In the genomic region with DNA sequence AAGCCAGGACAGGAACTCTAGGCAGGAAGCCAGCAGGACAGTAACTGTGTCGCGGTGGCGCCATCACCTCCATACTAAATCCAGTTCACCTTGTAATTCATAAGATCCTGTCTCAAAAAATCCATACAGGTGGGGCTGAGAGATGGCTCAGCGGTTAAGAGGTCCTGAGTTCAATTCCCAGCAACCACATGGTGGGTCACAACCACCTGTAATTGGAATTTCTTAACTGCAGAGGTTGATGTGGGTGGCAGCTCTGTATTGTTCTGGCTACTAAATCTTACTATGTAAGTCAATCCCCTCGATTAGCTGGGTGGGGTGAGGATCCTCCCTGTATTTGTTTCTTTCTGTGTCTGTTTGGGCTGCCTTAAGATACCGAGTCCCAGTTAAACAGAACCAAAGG, we compare ENCODE assay signal across 20 mouse cellular contexts.
"Had no signal": no experiment of that assay in that cellular context is flagged by ENCODE, and none has a peak within 500 bp of the region (broad histone marks: within the 10 kb centered on the region; RNA-seq: fewer than 3 reads in every experiment).

No protein-coding gene starts in this region.

- H3K36me3 ChIP-seq: lung, embryonic 15.5 days; midbrain, embryonic 10.5 days; midbrain, embryonic 12.5 days; neural tube, embryonic 13.5 days; neural tube, embryonic 15.5 days had no signal

- H3K27me3 ChIP-seq: lung, embryonic 15.5 days; midbrain, embryonic 12.5 days; neural tube, embryonic 13.5 days; neural tube, embryonic 15.5 days had no signal

- H3K27ac ChIP-seq: lung, embryonic 15.5 days; midbrain, embryonic 10.5 days; midbrain, embryonic 12.5 days; neural tube, embryonic 13.5 days; neural tube, embryonic 15.5 days had no signal

- H3K4me1 ChIP-seq: lung, embryonic 15.5 days; midbrain, embryonic 12.5 days; neural tube, embryonic 15.5 days had no signal

- DNase-seq: lung, adult 2 months; lung, postnatal 14 days; lung, postnatal 4 days; midbrain, embryonic 14.5 days; retina, postnatal 1 day; right cerebral cortex, adult 18-20 months; right cerebral cortex, postnatal 25 days; right cerebral cortex, postnatal 4 days; spleen, adult 18-20 months; thymus, adult 18-20 months; thymus, postnatal 14 days; thymus, postnatal 36 days had no signal

- H3K9ac ChIP-seq: lung, embryonic 15.5 days; midbrain, embryonic 12.5 days; neural tube, embryonic 13.5 days; neural tube, embryonic 15.5 days had no signal

- H3K4me2 ChIP-seq: lung, embryonic 15.5 days; midbrain, embryonic 12.5 days; neural tube, embryonic 13.5 days; neural tube, embryonic 15.5 days had no signal

- ATAC-seq: lung, postnatal 0 days; midbrain, embryonic 16.5 days had no signal

- H3K9me3 ChIP-seq: lung, embryonic 15.5 days; midbrain, embryonic 10.5 days; midbrain, embryonic 12.5 days; neural tube, embryonic 13.5 days; neural tube, embryonic 15.5 days had no signal

- H3K4me3 ChIP-seq: lung, embryonic 15.5 days; midbrain, embryonic 10.5 days; midbrain, embryonic 12.5 days; myocyte; neural tube, embryonic 13.5 days; neural tube, embryonic 15.5 days had no signal
